Mouse (Mus musculus) neutrophil, adult 65 days (primary cell): ENCODE data around the gene Oaz3. TPM values are rescaled to one million over a fixed set of nuclear protein-coding genes. Genes with fewer than 3 reads are reported as not detected.

Source experiments
- total RNA-seq: library from RNA; stranded (reverse); gene quantifications from 2 replicates; pipeline ENCODE4 v1.2.4, GENCODE M21; 2023

The Oaz3 gene
- not detected in 2 replicates for total RNA-seq

DNA sequence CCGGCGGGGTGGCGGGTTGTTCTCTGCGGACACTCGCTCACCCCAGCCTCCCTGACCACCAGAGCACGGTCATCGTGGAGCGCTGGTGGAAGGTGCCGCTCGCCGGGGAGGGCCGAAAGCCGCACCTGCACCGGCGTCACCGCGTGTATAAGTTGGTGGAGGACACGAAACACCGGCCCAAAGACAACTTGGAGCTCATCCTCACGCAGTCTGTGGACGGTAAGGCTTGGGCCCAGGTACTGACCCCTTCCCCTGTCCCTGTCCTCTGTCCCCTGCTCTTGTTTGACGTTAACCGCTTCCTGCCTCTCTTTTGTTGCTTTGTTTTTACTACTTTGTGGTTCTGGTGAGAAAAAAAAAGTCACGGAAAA lies at the start of gene Oaz3:
TSS of gene Oaz3 (minus strand) at position 319 of the 368 bp plus-strand sequence.

DNA sequence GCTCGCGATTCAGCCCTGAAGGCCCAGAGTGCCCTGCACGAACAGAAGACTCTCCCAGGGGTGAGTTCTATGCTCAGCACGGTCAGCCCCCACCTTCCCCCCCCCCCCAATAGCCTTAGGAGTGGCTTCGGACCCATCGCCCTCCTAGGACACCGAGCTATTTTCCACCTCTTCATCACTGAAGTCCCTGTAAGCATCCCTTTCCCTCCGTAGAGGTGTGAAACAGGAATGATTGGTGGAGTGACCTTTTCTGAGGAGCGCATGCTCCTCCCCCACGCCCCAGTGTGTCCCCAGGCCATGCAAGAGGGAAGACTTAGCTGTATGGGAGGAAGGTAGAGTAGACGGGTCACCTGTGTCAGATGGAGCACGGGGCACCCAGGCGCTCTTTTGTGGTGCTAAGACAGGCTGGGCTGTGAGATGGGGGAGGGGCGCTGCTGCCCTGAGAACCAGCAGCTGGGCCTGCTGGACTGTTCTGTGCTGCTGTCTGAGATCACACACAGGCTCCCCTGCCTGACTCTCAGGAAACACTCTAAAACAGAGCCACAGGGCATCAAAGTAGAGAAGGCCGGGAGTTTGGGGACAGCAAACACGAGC lies 36.7 kb upstream of the Oaz3 start, which contains the start of gene Riiad1:
TSS of gene Riiad1 (minus strand) at position 51 of the 594 bp plus-strand sequence.

DNA sequence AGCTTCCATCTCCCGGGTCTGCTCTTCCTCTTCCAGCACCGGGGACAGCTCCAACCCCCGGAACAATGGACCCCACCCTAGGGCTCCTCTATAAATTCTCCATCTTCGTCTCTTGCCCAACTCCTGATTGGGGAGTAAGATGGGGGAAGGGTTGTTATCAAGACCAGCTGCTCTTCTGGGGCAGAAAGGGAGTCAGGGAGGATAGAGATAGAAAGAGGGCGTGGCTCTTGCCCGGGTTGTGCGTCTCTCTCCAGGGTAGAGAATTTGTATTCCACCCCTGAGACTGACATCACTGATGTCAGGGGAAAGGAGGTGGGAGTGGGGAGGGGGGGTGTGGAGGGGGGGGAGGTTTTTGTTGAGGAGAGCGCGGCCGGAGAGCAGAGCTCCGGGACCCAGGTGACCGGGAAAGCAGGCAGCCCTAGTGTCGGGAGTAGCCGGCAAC lies 34.3 kb upstream of the Oaz3 start, which contains the start of gene Celf3:
TSS of gene Celf3 (plus strand) at position 315 of the 442 bp plus-strand sequence.

DNA sequence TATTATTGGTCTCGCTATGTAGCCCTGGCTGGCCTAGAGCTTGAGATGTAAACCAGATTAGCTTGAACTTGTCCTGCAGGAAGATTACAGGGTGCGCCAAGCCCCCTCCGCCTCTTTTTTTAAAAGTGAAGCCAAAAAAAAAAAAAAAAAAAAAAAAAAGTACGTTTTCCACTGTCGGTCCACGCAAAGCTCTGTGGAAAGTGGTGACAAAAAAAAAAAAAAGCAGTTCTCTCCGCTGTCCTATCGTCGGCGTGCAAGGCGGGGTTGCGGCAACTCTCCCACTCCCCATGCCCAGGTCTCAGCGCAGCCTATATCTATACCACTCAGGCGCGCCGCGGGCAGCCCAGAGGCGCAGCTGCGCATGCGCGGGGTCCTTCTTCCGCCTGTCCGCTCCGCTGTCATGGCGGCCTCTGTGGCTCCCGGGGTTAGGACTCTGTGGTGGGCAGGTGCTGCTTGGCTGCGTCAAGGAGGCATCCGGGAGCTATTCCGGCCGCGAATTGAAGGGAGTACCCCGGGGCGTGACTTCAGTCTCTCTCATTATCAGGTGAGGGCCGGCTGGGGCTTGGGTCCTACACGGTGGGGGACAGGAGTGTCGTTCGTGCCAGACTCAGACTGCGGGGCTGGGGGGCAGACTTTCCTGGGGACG lies 641 bp downstream of the Oaz3 start, which contains the start of gene Mrpl9:
TSS of gene Mrpl9 (plus strand) at position 368 of the 646 bp plus-strand sequence.

DNA sequence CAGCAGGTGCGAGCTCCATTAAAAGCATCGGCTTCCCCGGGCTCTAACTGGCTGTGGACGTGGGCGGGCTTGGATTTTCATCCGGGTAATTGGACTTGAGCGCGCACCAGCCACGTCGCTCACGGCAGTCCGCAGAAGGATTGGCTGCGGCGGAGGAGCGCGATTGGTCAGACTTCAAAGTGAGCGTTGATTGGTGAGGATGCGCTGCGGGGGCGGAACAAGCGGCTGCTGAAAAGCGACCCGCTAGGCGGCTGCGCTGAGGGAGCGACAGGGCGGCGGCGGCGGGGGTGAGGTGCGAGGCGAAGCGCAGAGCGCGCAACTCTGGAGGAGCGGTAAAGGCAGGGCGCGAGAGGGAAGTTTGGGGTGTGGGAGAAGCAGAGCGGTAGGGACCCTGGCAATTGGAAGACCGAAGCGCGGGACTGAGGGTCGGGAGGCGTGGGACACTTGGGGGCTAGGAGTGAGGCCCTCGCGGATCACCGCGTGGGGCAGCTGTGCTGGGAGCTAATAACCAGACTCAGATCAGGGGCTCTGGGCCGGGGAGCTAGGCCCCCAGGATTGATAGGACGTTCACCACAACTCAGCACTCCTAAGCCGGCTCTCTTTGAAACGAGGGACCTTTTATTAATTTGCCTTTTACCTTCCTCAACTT lies 30.6 kb downstream of the Oaz3 start, which contains the start of gene Tdrkh:
TSS of gene Tdrkh (plus strand) at position 243 of the 649 bp plus-strand sequence.

DNA sequence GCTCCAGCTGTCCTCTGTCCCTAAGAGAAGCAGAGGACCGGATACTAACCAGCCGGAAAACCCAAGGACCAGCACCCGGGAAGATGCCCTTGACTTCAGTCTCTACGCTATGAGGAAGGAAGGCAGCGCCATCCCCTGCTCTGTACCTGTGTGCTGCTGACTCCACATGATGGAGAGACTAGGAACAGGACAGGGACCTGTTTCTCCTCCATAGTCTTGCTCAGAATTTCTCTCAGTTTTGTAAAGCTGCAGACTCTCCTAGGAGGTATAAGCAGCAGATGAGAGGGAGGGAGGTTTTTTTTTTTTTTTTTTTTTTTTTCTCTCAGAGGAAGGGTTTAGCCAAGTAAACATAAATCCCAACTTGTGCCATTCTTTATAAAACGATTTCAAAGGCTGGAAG lies 45.5 kb downstream of the Oaz3 start, which contains the start of gene Lingo4:
TSS of gene Lingo4 (plus strand) at position 301 of the 400 bp plus-strand sequence.

Other genes starting within 250 kb of the Oaz3 start
- gene Gm5286, start 247.2 kb downstream of the Oaz3 start, total RNA-seq, result not detected in 2 replicates
- not detected in 2 replicates for gene Gm4778, start 179.9 kb downstream of the Oaz3 start, total RNA-seq
- 0.35 and 0.75 TPM in 2 replicates for gene Them4, start 133.8 kb downstream of the Oaz3 start, total RNA-seq
- gene Them5, start 101.8 kb downstream of the Oaz3 start, total RNA-seq, result not detected in 2 replicates
- not detected in 2 replicates for gene C2cd4d, start 81.5 kb downstream of the Oaz3 start, total RNA-seq
- gene Rorc, start 71.1 kb downstream of the Oaz3 start, total RNA-seq, result not detected in 2 replicates
- not detected in 2 replicates for gene Lingo4, start 45.4 kb downstream of the Oaz3 start, total RNA-seq
- 0.38 and 1.3 TPM in 2 replicates for gene Tdrkh, start 30.6 kb downstream of the Oaz3 start, total RNA-seq
- gene Mrpl9, start 597 bp downstream of the Oaz3 start, total RNA-seq, result 21.5 and 28.5 TPM in 2 replicates
- not detected in 2 replicates for gene Celf3, start 34.4 kb upstream of the Oaz3 start, total RNA-seq
- gene Riiad1, start 36.4 kb upstream of the Oaz3 start, total RNA-seq, result 1.3 and 2.0 TPM in 2 replicates
- 45.5 and 53.7 TPM in 2 replicates for gene Snx27, start 138.8 kb upstream of the Oaz3 start, total RNA-seq
- gene Gm10972, start 199.2 kb upstream of the Oaz3 start, total RNA-seq, result not detected in 2 replicates
- 0.76 and 0.88 TPM in 2 replicates for gene Tuft1, start 215.0 kb upstream of the Oaz3 start, total RNA-seq
- 2.6 and 2.8 TPM in 2 replicates for gene Selenbp2, start 249.6 kb upstream of the Oaz3 start, total RNA-seq